Mouse (Mus musculus): ENCODE measurements at regions not wholly inside any gene's neighbourhood (a gene's known extent, or its start where the extent isn't known, plus 50 kb on each side); places are given as distances from the start of the nearest gene placed in this dataset.

DNA sequence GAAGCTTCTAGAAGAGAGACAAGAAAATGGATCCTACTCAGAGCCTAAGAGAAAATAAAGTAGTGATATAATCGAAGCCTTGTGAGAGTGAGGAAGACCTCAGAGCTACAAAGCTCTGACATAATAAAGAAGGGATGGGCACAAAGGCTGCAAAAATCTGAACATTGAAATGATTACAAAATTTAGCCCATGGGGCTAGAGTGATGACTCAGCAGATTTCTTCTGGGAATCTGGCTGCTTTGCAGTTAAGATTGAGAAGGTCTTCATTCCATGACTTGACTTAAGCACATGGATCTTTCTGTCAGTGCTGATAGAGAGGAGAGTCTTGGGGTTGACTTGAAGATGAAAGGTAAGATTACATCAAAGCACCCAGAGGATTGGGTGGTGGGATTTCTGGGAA, 633.3 kb upstream of the Gm19410 start:
- no peak for ATAC-seq (ENCODE audit: low FRiP score)
- Histone ChIP-seq H3K27ac (replicated peaks) (no peak overlapping the region), H3K4me1 (peaks cover 6% of the 10 kb centered on the region; the same call in 1 of the 2 replicates), H3K9me3 (replicated peaks) (no peaks in the 10 kb centered on the region), H3K4me3 (replicated peaks) (no peak overlapping the region), H3K4me2 (no peak overlapping the region), H3K9ac (replicated peaks) (no peak overlapping the region), H3K36me3 (no peaks in the 10 kb centered on the region), H3K27me3 (replicated peaks) (no peaks in the 10 kb centered on the region)
- 91% methylated on average over 1 of the region's 1 CpGs for WGBS

DNA sequence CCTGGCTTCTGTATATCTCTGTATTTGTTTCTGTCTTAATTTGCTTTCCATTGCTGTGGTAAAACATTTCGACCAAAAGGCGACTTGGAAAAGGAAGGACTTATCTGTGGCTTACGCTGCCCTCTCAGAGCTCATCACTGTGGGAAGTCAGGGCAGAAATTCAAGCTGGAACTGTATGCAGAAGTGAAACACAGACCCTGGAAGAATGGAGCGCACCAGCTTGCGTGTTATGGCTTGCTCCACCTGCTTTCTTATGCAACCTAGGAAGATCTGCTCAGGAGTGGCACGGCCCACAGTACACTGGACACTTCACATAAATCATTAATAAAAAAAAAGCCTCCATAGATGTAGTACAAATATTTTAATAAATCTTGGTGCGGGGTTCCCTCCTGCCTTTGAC, 630.0 kb upstream of the Gm19410 start:
- no peaks in the 10 kb centered on the region for H3K36me3 ChIP-seq
- no peaks in the 10 kb centered on the region for H3K9me3 ChIP-seq (replicated peaks)
- no peak for ATAC-seq (ENCODE audit: low FRiP score)
- 90% methylated on average over 7 of the region's 7 CpGs for WGBS
- H3K4me3 ChIP-seq (replicated peaks) = no peak overlapping the region
- no peak overlapping the region for H3K27ac ChIP-seq (replicated peaks)
- H3K4me1 ChIP-seq = peaks cover 1% of the 10 kb centered on the region; the same call in 1 of the 2 replicates
- H3K27me3 ChIP-seq (replicated peaks) = no peaks in the 10 kb centered on the region
- no peak overlapping the region for H3K4me2 ChIP-seq
- H3K9ac ChIP-seq (replicated peaks) = no peak overlapping the region

DNA sequence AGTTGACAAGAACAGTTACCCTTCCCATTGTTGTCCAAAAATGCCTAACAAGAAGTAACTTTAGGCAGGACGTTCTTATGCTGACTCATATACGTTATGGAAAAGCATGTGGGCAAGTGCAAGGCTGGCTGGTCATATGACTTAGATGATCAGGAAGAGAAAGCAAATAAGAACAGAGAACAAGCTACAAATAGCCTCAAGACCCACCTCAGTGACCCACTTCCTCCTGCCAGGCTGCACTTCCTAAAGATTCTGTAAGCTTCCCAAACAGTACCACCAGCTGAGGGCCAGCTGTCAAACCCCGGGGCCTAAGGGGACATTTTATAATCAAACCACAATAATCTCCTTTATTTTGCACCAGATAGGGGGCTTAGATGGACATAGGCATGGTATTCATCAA, 628.9 kb upstream of the Gm19410 start:
- Histone ChIP-seq H3K27me3 (replicated peaks) (no peaks in the 10 kb centered on the region), H3K27ac (replicated peaks) (no peak overlapping the region), H3K36me3 (no peaks in the 10 kb centered on the region), H3K4me3 (replicated peaks) (no peak overlapping the region), H3K9me3 (replicated peaks) (no peaks in the 10 kb centered on the region), H3K9ac (replicated peaks) (no peak overlapping the region), H3K4me2 (no peak overlapping the region), H3K4me1 (no peaks in the 10 kb centered on the region)
- WGBS = 87% methylated on average over 3 of the region's 3 CpGs
- ATAC-seq (ENCODE audit: low FRiP score) = no peak

DNA sequence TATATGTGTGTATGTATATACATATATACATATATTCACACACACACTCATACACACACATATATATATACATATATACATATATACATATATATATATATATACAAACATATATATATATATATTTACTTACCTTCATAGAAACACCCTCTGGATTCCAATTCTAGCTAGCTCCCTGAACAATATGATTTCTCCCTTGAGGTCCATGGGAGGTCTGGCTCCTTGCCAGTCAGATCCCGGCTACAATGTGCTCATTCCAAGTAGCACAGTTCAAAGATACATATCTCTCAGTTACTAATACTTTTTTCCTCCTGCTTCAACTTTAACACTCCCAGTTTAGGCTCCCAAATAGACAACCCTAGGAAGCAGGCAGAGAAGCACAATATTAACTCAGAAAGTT, 624.8 kb upstream of the Gm19410 start:
- H3K36me3 ChIP-seq = no peaks in the 10 kb centered on the region
- H3K27ac ChIP-seq (replicated peaks) = no peak overlapping the region
- no peaks in the 10 kb centered on the region for H3K9me3 ChIP-seq (replicated peaks)
- H3K9ac ChIP-seq (replicated peaks) = no peak overlapping the region
- H3K4me3 ChIP-seq (replicated peaks) = no peak overlapping the region
- H3K4me1 ChIP-seq = no peaks in the 10 kb centered on the region
- WGBS = 68% methylated on average over 1 of the region's 1 CpGs
- no peak overlapping the region for H3K4me2 ChIP-seq
- no peak for ATAC-seq (ENCODE audit: low FRiP score)
- no peaks in the 10 kb centered on the region for H3K27me3 ChIP-seq (replicated peaks)

DNA sequence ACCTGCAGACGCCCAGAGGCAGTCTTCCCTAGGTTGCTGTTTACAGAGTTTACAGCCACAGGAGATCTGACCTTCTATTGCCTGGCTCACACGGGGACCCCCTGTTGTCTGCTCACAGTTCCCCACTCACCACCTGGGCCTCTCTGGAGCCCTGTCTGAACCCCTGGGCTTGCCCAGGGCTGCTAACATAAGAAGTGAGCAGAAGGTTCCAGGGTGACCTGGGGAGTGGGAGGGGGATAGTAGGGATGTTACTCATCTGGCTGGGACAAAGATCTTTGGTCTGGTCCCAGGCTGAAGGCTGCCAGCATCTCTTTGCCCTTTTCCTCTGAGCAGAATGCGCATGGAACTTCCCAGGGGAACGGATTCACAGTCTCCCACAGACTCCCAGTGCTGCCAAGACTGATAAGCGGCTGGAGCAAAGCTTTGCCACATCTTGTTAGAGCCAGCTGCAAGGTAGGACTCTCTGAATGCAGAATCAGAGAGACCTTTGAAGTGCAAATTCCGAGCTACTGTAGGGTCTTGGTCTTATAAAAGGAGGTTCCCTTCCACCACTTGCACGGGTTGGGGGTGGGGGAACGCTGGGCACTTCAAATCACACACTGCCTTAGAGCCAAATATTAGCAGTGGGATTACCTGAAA, 622.5 kb upstream of the Gm19410 start:
- H3K4me1 ChIP-seq = no peaks in the 10 kb centered on the region
- H3K27ac ChIP-seq (replicated peaks) = no peak overlapping the region
- no peak overlapping the region for H3K4me2 ChIP-seq
- H3K4me3 ChIP-seq (replicated peaks) = no peak overlapping the region
- no peak for ATAC-seq (ENCODE audit: low FRiP score)
- H3K27me3 ChIP-seq (replicated peaks) = no peaks in the 10 kb centered on the region
- no peaks in the 10 kb centered on the region for H3K36me3 ChIP-seq
- no peak overlapping the region for H3K9ac ChIP-seq (replicated peaks)
- H3K9me3 ChIP-seq (replicated peaks) = no peaks in the 10 kb centered on the region
- WGBS = 30% methylated on average over 8 of the region's 8 CpGs

DNA sequence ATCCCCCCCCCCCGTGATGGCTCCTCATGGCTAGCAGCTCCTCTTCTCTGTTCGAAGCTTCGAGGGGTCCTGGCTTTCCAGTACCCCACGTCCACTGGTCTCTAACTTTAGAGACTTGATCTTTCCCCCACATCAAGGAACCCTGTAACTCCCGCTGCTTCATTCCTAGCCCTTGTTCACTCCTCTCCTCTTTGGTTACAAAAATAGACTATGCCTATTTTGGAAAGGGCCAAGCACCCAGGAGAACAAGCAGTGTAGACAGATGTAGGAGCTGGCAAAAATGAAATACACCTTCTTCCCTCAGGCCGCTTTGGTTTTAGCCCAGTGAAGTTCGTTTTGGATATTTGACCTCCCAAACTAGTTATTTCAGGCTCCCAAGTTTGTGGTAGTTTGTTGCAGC, 621.9 kb upstream of the Gm19410 start:
- H3K9me3 ChIP-seq (replicated peaks) = no peaks in the 10 kb centered on the region
- 72% methylated on average over 7 of the region's 7 CpGs for WGBS
- no peak overlapping the region for H3K4me2 ChIP-seq

DNA sequence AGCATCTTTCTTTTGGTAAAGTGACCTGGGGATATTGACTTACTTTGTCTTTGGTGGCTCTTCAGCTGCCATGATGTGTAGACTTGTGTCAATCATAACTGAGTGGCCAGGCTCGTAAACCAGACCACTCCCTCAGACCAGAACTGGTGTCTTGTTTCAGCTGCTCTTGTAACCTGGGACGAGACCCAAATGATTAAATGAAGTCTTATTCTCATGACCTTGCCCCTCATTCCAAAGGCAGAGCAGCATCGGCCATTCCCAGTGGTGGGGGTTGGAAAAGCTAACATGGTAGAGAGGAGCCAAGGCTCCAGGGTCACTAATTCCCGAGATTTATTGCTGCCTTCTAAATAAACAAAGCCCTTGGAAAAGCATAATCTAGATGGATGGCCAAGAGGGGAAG, 621.2 kb upstream of the Gm19410 start:
- H3K9ac ChIP-seq (replicated peaks) = no peak overlapping the region
- H3K4me3 ChIP-seq (replicated peaks) = no peak overlapping the region
- WGBS = 66% methylated on average over 4 of the region's 4 CpGs
- no peaks in the 10 kb centered on the region for H3K9me3 ChIP-seq (replicated peaks)
- no peak for ATAC-seq (ENCODE audit: low FRiP score)
- no peaks in the 10 kb centered on the region for H3K4me1 ChIP-seq
- no peaks in the 10 kb centered on the region for H3K36me3 ChIP-seq
- H3K4me2 ChIP-seq = no peak overlapping the region
- H3K27me3 ChIP-seq (replicated peaks) = no peaks in the 10 kb centered on the region
- no peak overlapping the region for H3K27ac ChIP-seq (replicated peaks)

More for the DNA sequence above, 621.9 kb upstream of the Gm19410 start:
- Histone ChIP-seq H3K4me3 (replicated peaks) (no peak overlapping the region), H3K4me1 (no peaks in the 10 kb centered on the region), H3K27me3 (replicated peaks) (no peaks in the 10 kb centered on the region), H3K27ac (replicated peaks) (no peak overlapping the region), H3K9ac (replicated peaks) (no peak overlapping the region), H3K36me3 (no peaks in the 10 kb centered on the region)
- ATAC-seq (ENCODE audit: low FRiP score) = no peak

DNA sequence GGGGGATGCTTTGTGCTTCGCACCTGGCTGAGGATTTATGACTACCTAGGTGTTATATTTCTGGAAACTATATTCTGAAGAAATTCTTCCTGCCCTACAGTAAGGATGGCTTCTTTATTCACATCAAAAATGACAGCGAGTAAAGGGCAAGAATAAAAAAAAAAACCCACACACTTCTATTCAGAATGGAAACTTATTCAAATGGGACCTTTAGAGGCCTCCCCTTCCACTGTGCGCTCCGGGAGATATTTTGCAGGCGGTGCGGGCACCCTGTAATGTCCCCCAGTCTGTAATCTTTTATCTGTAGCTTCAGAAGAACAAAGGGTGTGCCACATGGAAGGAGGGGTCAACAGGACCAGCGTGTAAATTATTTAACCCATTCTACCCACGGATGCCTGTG, 618.1 kb upstream of the Gm19410 start:
- Histone ChIP-seq H3K27me3 (replicated peaks) (no peaks in the 10 kb centered on the region), H3K4me2 (no peak overlapping the region), H3K9ac (replicated peaks) (no peak overlapping the region), H3K4me3 (replicated peaks) (no peak overlapping the region), H3K36me3 (no peaks in the 10 kb centered on the region), H3K9me3 (replicated peaks) (no peaks in the 10 kb centered on the region), H3K4me1 (no peaks in the 10 kb centered on the region), H3K27ac (replicated peaks) (no peak overlapping the region)
- ATAC-seq (ENCODE audit: low FRiP score) = no peak
- 77% methylated on average over 8 of the region's 8 CpGs for WGBS

DNA sequence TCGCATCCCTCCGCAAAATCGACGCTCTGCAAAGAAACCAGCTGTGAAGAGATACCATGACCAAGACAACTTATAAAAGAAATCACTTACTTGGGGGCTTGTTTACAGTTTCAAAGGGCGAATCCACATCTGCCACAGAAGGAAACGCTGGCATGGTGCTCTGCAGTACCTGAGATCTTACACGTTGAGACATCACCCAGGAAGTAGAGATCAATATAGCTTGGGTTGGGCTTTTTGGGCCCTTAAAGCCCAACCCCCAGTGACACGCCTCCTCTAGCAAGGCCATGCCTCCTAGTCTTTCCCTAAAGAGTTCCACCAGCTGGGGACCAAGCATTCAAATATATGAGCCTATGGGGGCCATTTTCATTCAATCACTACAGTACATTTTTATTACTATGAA, 617.6 kb upstream of the Gm19410 start:
- H3K27me3 ChIP-seq (replicated peaks) = no peaks in the 10 kb centered on the region
- no peak for ATAC-seq (ENCODE audit: low FRiP score)
- no peak overlapping the region for H3K4me2 ChIP-seq
- 93% methylated on average over 8 of the region's 8 CpGs for WGBS
- H3K36me3 ChIP-seq = no peaks in the 10 kb centered on the region
- H3K9ac ChIP-seq (replicated peaks) = no peak overlapping the region
- H3K4me1 ChIP-seq = no peaks in the 10 kb centered on the region
- H3K4me3 ChIP-seq (replicated peaks) = no peak overlapping the region
- H3K27ac ChIP-seq (replicated peaks) = no peak overlapping the region
- H3K9me3 ChIP-seq (replicated peaks) = no peaks in the 10 kb centered on the region

DNA sequence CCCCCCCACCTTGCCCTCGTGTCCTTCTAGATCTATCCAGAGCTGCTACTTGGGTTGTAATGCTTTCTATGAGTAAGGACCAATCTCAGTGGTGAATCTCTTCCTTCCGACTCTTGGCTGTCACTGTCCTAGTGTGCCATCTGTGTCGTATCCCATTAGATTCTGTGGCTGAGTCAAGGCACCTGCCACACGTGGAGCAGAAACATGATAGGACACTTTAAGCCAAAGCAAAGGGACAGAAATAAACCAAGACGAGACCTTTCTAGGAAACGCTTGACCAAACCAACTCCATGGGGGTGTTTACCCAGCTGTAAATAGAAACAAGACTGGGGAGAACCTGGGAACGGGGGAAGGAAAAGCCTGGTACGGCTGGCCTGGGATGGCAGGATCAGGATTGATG, 613.0 kb upstream of the Gm19410 start:
- Histone ChIP-seq H3K4me1 (no peaks in the 10 kb centered on the region), H3K36me3 (no peaks in the 10 kb centered on the region), H3K4me2 (no peak overlapping the region), H3K27me3 (replicated peaks) (no peaks in the 10 kb centered on the region), H3K4me3 (replicated peaks) (no peak overlapping the region), H3K9ac (replicated peaks) (no peak overlapping the region), H3K27ac (replicated peaks) (no peak overlapping the region), H3K9me3 (replicated peaks) (no peaks in the 10 kb centered on the region)
- WGBS = 77% methylated on average over 8 of the region's 8 CpGs
- ATAC-seq (ENCODE audit: low FRiP score) = no peak

DNA sequence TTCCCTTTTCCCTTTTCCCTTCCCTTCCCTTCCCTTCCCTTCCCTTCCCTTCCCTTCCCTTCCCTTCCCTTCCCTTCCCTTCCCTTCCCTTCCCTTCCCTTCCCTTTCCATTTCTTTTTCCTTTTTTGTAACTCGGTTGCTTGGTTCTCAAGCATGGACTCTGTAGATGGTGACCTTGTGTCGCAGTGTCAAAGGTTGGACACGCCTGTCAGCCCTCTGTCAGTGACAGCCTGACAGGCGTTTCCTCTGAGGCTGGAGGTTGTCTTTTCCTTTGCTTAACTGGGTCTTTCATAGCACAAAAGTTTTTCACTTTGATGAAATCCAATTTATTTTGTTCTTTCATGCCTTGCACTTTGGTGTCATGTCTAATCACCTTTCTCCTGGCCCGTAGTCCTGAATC, 609.3 kb upstream of the Gm19410 start:
- H3K9me3 ChIP-seq (replicated peaks) = no peaks in the 10 kb centered on the region
- ATAC-seq (ENCODE audit: low FRiP score) = no peak
- H3K9ac ChIP-seq (replicated peaks) = no peak overlapping the region
- H3K27me3 ChIP-seq (replicated peaks) = no peaks in the 10 kb centered on the region
- H3K4me2 ChIP-seq = no peak overlapping the region
- H3K27ac ChIP-seq (replicated peaks) = no peak overlapping the region
- no peak overlapping the region for H3K4me3 ChIP-seq (replicated peaks)
- H3K4me1 ChIP-seq = no peaks in the 10 kb centered on the region
- H3K36me3 ChIP-seq = no peaks in the 10 kb centered on the region
- 57% methylated on average over 4 of the region's 5 CpGs for whole genome bisulfite sequencing

DNA sequence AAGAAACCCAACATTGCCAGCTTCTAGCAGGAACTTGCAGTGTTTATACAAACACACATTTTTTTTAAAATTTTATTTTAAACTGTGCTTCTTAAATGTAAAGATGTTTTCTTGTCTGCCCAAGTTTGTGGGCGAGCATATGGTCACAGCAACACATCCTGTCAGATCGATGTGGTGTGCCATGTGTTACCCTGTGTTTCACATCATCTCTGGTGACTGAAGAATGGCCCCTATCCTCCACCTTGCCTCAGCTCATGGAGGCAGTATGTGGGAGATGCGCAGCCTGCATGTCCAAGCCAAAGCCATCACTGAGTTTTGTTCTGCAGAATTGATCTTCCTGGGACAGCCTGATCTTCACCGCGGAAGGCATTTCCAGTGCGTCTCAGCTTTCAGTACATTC, 607.9 kb upstream of the Gm19410 start:
- no peaks in the 10 kb centered on the region for H3K27me3 ChIP-seq (replicated peaks)
- H3K4me2 ChIP-seq = no peak overlapping the region
- H3K27ac ChIP-seq (replicated peaks) = no peak overlapping the region
- no peak overlapping the region for H3K4me3 ChIP-seq (replicated peaks)
- no peak for ATAC-seq (ENCODE audit: low FRiP score)
- no peaks in the 10 kb centered on the region for H3K36me3 ChIP-seq
- no peaks in the 10 kb centered on the region for H3K4me1 ChIP-seq
- no peak overlapping the region for H3K9ac ChIP-seq (replicated peaks)
- H3K9me3 ChIP-seq (replicated peaks) = no peaks in the 10 kb centered on the region
- WGBS = 83% methylated on average over 6 of the region's 6 CpGs

DNA sequence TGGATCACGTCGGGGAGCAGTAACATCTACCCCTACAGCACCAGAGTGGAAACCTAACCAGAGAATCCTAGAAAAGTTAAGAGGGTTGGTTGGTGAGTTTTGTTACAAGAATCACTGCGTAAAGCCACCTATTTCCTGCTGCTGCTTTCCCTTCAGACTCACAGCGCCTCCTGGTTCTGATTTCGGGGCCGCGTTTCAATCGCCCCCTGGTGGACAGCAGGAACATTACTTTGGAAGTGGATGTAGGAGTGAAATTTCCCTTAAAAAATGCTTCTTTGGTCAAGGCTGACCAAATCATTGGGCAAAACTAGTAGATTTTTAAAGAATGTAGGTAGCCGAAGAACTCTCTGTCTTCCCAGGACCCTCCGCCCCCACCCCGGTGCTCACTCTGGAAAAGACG, 606.3 kb upstream of the Gm19410 start:
- Histone ChIP-seq H3K4me3 (replicated peaks) (no peak overlapping the region), H3K4me1 (no peaks in the 10 kb centered on the region), H3K27me3 (replicated peaks) (no peaks in the 10 kb centered on the region), H3K9ac (replicated peaks) (no peak overlapping the region), H3K36me3 (no peaks in the 10 kb centered on the region), H3K4me2 (0 out of 2 replicates have a peak overlapping the region, but pooled peaks have one; percentile 13), H3K27ac (replicated peaks) (no peak overlapping the region), H3K9me3 (replicated peaks) (no peaks in the 10 kb centered on the region)
- WGBS = 26% methylated on average over 12 of the region's 12 CpGs
- ATAC-seq (ENCODE audit: low FRiP score) = no peak

All from neural tube, embryonic 15.5 days (tissue).